Mouse (Mus musculus) hindbrain, embryonic 16.5 days (tissue): ENCODE measurements around the gene Gli3. TPM values are rescaled to one million over a fixed set of nuclear protein-coding genes. Genes with fewer than 3 reads are reported as not detected.

Experiments used
- ATAC-seq: fragments of 200-750 bp; cut with Nextera tagmentation; 2 replicates; pipeline ENCODE4 v1.8.0; 2017; ENCODE audit warnings: moderate TSS enrichment, moderate library complexity
- H3K27ac ChIP-seq: fragments of 300-500 bp; sonication (generic); 2 replicates; pipeline ENCODE4 v1.5.1; 2014; ENCODE audit warnings: low read depth, mild to moderate bottlenecking, control low read depth, low read length, moderate library complexity
- H3K27me3 ChIP-seq: fragments of 300-500 bp; sonication (generic); replicated peaks from 2 replicates; pipeline ENCODE4 v1.6.1; 2014; ENCODE audit warnings: low read length; ENCODE audit not compliant: control insufficient read depth, insufficient read depth
- H3K36me3 ChIP-seq: fragments of 300-500 bp; sonication (generic); 2 replicates; pipeline ENCODE4 v1.6.1; 2014; ENCODE audit warnings: mild to moderate bottlenecking, low read length, moderate library complexity, mixed read lengths; ENCODE audit not compliant: control insufficient read depth, insufficient read depth
- H3K4me1 ChIP-seq: fragments of 300-500 bp; sonication (generic); 2 replicates; pipeline ENCODE4 v1.6.1; 2014; ENCODE audit warnings: low read depth, low read length; ENCODE audit not compliant: control insufficient read depth, insufficient read depth
- H3K4me2 ChIP-seq: fragments of 300-500 bp; sonication (generic); 2 replicates; pipeline ENCODE4 v1.6.1; 2014; ENCODE audit warnings: mild to moderate bottlenecking, low read length, control low read depth, moderate library complexity
- H3K4me3 ChIP-seq: fragments of 300-500 bp; sonication (generic); 2 replicates; pipeline ENCODE4 v1.5.1; 2014; ENCODE audit warnings: mild to moderate bottlenecking, low read length, control low read depth, moderate library complexity
- H3K9ac ChIP-seq: fragments of 300-500 bp; sonication (generic); 2 replicates; pipeline ENCODE4 v1.6.1; 2014; ENCODE audit warnings: low read depth, mild to moderate bottlenecking, control low read depth, low read length, moderate library complexity
- H3K9me3 ChIP-seq: fragments of 300-500 bp; sonication (generic); 2 replicates; pipeline ENCODE4 v1.6.1; 2014; ENCODE audit warnings: mild to moderate bottlenecking, low read length, moderate library complexity; ENCODE audit not compliant: control insufficient read depth
- WGBS: fragments of 180-500 bp; shearing (Covaris S2); extraction: QIAGEN DNeasy Blood & Tissue Kit; methylation state at CpG from one replicate; pipeline ENCODE4 v1.1.7; 2014; 5-methylcytosine and 5-hydroxymethylcytosine counted together
- polyA plus RNA-seq: library from polyadenylated mRNA; unstranded; fragments of >200 nt; fragmentation: Nextera tagmentation; extraction: Ambion mirVana; gene quantifications from 2 replicates; pipeline ENCODE4 v1.2.1, GENCODE M21; 2015

Gli3 gene
- polyA plus RNA-seq, 1 experiment from 2014 or later, result 2.9 TPM

GRCm38 (mm10) chr13:15742777-15743176 lies 279.7 kb downstream of the Gli3 start:
- Histone ChIP-seq H3K4me1 (peaks cover 4% of the 10 kb centered on the region), H3K36me3 (no peaks in the 10 kb centered on the region), H3K4me3 (no peak overlapping the region), H3K4me2 (no peak overlapping the region), H3K27me3 (no peaks in the 10 kb centered on the region), H3K9ac (no peak overlapping the region), H3K9me3 (no peaks in the 10 kb centered on the region), H3K27ac (no peak overlapping the region)
- ATAC-seq, result no peak
- 60% methylated on average over 4 of the region's 4 CpGs for WGBS

GRCm38 (mm10) chr13:15758835-15759632 lies 296.0 kb downstream of the Gli3 start:
- peak overlapping the region; percentile 64 for H3K4me2 ChIP-seq
- H3K4me1 ChIP-seq, result peaks cover 5% of the 10 kb centered on the region
- H3K27me3 ChIP-seq, result no peaks in the 10 kb centered on the region
- peak overlapping the region; percentile 80 for H3K27ac ChIP-seq
- WGBS, result 2% methylated on average over 38 of the region's 38 CpGs
- peak overlapping the region; percentile 44 for H3K4me3 ChIP-seq
- H3K36me3 ChIP-seq, result no peaks in the 10 kb centered on the region
- peak overlapping the region; percentile 61 for H3K9ac ChIP-seq
- H3K9me3 ChIP-seq, result no peaks in the 10 kb centered on the region
- peak; percentile 94 for ATAC-seq

- Histone ChIP-seq H3K4me2 (peak overlapping the region; percentile 64), H3K4me1 (peaks cover 5% of the 10 kb centered on the region), H3K9ac (peak overlapping the region; percentile 61), H3K27ac (peak overlapping the region; percentile 80), H3K27me3 (no peaks in the 10 kb centered on the region), H3K36me3 (no peaks in the 10 kb centered on the region), H3K9me3 (no peaks in the 10 kb centered on the region), H3K4me3 (peak overlapping the region; percentile 44)
- peak; percentile 9 for ATAC-seq
- WGBS, result 14% methylated on average over 10 of the region's 10 CpGs
These were observed 296.8 kb downstream of the Gli3 start for GRCm38 (mm10) chr13:15759633-15760441.

- Histone ChIP-seq H3K36me3 (no peaks in the 10 kb centered on the region), H3K27ac (no peak overlapping the region), H3K9ac (no peak overlapping the region), H3K4me1 (peaks cover 5% of the 10 kb centered on the region), H3K4me3 (no peak overlapping the region), H3K27me3 (no peaks in the 10 kb centered on the region), H3K4me2 (no peak overlapping the region), H3K9me3 (no peaks in the 10 kb centered on the region)
- 86% methylated on average over 4 of the region's 4 CpGs for WGBS
- ATAC-seq, result no peak
These were observed 299.3 kb downstream of the Gli3 start for GRCm38 (mm10) chr13:15762291-15762690.

GRCm38 (mm10) chr13:15762901-15763417 lies 299.9 kb downstream of the Gli3 start:
- Histone ChIP-seq H3K4me1 (peaks cover 5% of the 10 kb centered on the region), H3K4me3 (no peak overlapping the region), H3K4me2 (no peak overlapping the region), H3K9me3 (no peaks in the 10 kb centered on the region), H3K9ac (no peak overlapping the region), H3K27ac (no peak overlapping the region), H3K27me3 (no peaks in the 10 kb centered on the region), H3K36me3 (no peaks in the 10 kb centered on the region)
- peak; percentile 52 for ATAC-seq
- 42% methylated on average over 6 of the region's 6 CpGs for WGBS

- ATAC-seq, result no peak
- H3K4me3 ChIP-seq, result no peak overlapping the region
- 87% methylated on average over 6 of the region's 6 CpGs for WGBS
- H3K4me1 ChIP-seq, result no peaks in the 10 kb centered on the region
- H3K27ac ChIP-seq, result no peak overlapping the region
- H3K9ac ChIP-seq, result no peak overlapping the region
- no peaks in the 10 kb centered on the region for H3K9me3 ChIP-seq
- H3K27me3 ChIP-seq, result no peaks in the 10 kb centered on the region
- H3K36me3 ChIP-seq, result no peaks in the 10 kb centered on the region
- H3K4me2 ChIP-seq, result no peak overlapping the region
These were observed 314.6 kb downstream of the Gli3 start for GRCm38 (mm10) chr13:15777624-15778023.
